Mouse (Mus musculus): ENCODE data around the gene Zfp672.

DNA sequence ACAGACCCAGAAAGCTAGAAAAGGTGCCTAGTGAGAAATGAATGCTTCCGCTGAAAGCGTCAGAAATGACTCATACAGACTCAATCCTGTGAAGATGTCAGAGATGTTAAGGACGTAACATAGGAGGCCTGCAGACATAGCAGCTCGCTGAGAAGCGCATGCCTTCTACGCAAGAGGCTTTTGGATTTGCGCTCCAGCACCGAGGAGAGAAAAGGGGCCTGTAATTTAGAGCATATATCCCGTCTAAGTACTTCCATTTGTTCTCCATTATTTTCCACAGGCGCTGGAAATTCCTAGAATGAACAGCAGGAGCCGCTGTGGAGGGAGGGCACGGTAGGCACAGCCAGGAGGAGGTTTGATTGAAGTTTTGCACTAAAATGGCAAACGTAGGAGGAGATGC is 29.1 kb downstream of the Zfp672 start:
- TF ChIP-seq CTCF (IDR thresholded peaks at IDR 0.05; ENCODE audit: control insufficient read depth, insufficient read depth, insufficient read length) (no peak), MYOG (IDR thresholded peaks at IDR 0.05; ENCODE audit: control insufficient read depth, extremely low read depth, insufficient read length) (no peak), USF1 (IDR thresholded peaks at IDR 0.05; ENCODE audit: low read depth) (no peak), MAX (IDR thresholded peaks at IDR 0.05) (no peak), CEBPB (IDR thresholded peaks at IDR 0.05; ENCODE audit: low read depth) (no peak), MYOD1 (IDR thresholded peaks at IDR 0.05; ENCODE audit: control insufficient read depth, insufficient read length, low read depth) (no peak)
